Mouse (Mus musculus): ENCODE results near the gene Ece1. TPM values are rescaled to one million over a fixed set of nuclear protein-coding genes. Genes with fewer than 3 reads are reported as not detected.
A peak's percentile ranks its signal among the peaks of the same experiment; 100 is the strongest.

The Ece1 gene
- polyA plus RNA-seq, 1 experiment = 6.0 TPM

GRCm38 (mm10) chr4:137881445-137881844 is 19.4 kb downstream of the Ece1 start:
- Histone ChIP-seq H3K4me1 (ENCODE audit: control insufficient read depth, insufficient read depth, low read length) (peaks cover 7% of the 10 kb centered on the region), H3K27me3 (ENCODE audit: control insufficient read depth, insufficient read depth, low read length) (no peaks in the 10 kb centered on the region), H3K36me3 (ENCODE audit: control insufficient read depth, insufficient read depth, low read length) (no peaks in the 10 kb centered on the region), H3K27ac (ENCODE audit: control insufficient read depth, insufficient read depth, low read depth, low read length) (no peak overlapping the region), H3K4me3 (ENCODE audit: control insufficient read depth, low read depth, low read length) (no peak overlapping the region)
- no peak for TF ChIP-seq CTCF (IDR thresholded peaks at IDR 0.05; ENCODE audit: control insufficient read depth, insufficient read depth, insufficient replicate concordance, low read depth, low read length)
- TF ChIP-seq POLR2A (IDR thresholded peaks at IDR 0.05; ENCODE audit: control insufficient read depth, low read depth, low read length) = no peak

- H3K36me3 ChIP-seq (ENCODE audit: control insufficient read depth, insufficient read depth, low read length) = no peaks in the 10 kb centered on the region
- H3K27ac ChIP-seq (ENCODE audit: control insufficient read depth, insufficient read depth, low read depth, low read length) = no peak overlapping the region
- H3K27me3 ChIP-seq (ENCODE audit: control insufficient read depth, insufficient read depth, low read length) = no peaks in the 10 kb centered on the region
- peaks cover 3% of the 10 kb centered on the region for H3K4me1 ChIP-seq (ENCODE audit: control insufficient read depth, insufficient read depth, low read length)
- H3K4me3 ChIP-seq (ENCODE audit: control insufficient read depth, low read depth, low read length) = no peak overlapping the region
- TF ChIP-seq POLR2A (IDR thresholded peaks at IDR 0.05; ENCODE audit: control insufficient read depth, low read depth, low read length) = no peak
- TF ChIP-seq CTCF (IDR thresholded peaks at IDR 0.05; ENCODE audit: control insufficient read depth, insufficient read depth, insufficient replicate concordance, low read depth, low read length) = no peak
Measured at GRCm38 (mm10) chr4:137882663-137883062, 20.6 kb downstream of the Ece1 start.

- no peak for TF ChIP-seq POLR2A (IDR thresholded peaks at IDR 0.05; ENCODE audit: control insufficient read depth, low read depth, low read length)
- no peak for TF ChIP-seq CTCF (IDR thresholded peaks at IDR 0.05; ENCODE audit: control insufficient read depth, insufficient read depth, insufficient replicate concordance, low read depth, low read length)
- H3K4me3 ChIP-seq (ENCODE audit: control insufficient read depth, low read depth, low read length) = no peak overlapping the region
- H3K4me1 ChIP-seq (ENCODE audit: control insufficient read depth, insufficient read depth, low read length) = no peaks in the 10 kb centered on the region
- no peak overlapping the region for H3K27ac ChIP-seq (ENCODE audit: control insufficient read depth, insufficient read depth, low read depth, low read length)
- no peaks in the 10 kb centered on the region for H3K27me3 ChIP-seq (ENCODE audit: control insufficient read depth, insufficient read depth, low read length)
- H3K36me3 ChIP-seq (ENCODE audit: control insufficient read depth, insufficient read depth, low read length) = no peaks in the 10 kb centered on the region
Measured at GRCm38 (mm10) chr4:137883513-137884150, 21.6 kb downstream of the Ece1 start.

DNA sequence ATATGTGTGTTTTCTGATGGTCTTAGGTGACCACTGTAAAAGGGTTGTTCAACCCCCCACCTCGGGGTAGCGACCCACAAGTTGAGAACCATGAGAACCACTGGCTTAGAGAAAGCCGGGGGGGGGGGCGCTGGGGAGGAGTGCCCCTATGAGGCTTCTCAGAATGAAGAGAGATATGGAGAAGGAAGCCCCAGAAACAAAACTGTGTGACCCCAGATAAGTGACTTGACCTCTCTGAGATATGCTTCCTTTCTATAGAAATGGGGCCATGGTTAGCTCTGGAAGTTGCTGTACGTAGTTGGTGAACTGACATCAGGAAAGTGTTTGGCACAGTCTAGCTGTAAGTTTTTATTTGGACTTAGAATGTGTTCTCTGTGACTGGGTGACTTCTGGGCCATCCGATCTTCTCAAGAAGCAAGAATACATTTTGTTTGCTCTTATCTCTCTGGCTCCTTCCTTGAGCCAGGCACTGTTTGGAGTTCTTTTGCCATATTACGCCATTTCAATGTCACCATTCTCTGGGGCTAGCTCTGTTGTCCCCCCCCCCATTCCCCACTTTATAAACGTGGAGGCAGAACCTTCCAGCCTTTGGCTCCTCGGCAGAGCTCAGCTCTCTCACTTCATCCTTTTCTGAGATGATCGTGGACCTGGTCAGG is 25.4 kb downstream of the Ece1 start:
- no peak overlapping the region for H3K27ac ChIP-seq (ENCODE audit: control insufficient read depth, insufficient read depth, low read depth, low read length)
- TF ChIP-seq POLR2A (IDR thresholded peaks at IDR 0.05; ENCODE audit: control insufficient read depth, low read depth, low read length) (no peak), CTCF (IDR thresholded peaks at IDR 0.05; ENCODE audit: control insufficient read depth, insufficient read depth, insufficient replicate concordance, low read depth, low read length) (no peak)
- H3K27me3 ChIP-seq (ENCODE audit: control insufficient read depth, insufficient read depth, low read length) = no peaks in the 10 kb centered on the region
- H3K4me3 ChIP-seq (ENCODE audit: control insufficient read depth, low read depth, low read length) = no peak overlapping the region
- H3K4me1 ChIP-seq (ENCODE audit: control insufficient read depth, insufficient read depth, low read length) = peaks cover 3% of the 10 kb centered on the region
- no peaks in the 10 kb centered on the region for H3K36me3 ChIP-seq (ENCODE audit: control insufficient read depth, insufficient read depth, low read length)

DNA sequence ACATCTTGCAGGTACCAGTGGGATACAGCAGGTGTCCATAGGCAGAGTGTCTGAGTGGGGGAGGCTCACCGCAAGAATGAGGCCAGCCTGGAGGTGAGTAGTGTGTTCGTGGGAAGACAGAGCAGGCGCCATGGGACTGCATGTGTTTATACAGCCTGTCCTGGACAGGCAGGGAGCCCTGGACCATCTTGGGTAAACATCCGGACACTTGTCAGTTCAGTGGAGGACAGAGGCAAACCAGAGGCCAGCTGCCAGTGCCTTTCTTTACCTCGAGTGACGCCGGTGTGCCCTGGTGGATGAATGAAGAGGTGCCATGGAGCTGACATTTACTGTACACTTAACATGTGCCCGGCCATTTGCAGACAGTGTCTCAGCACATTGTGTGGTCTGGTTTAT is 26.0 kb downstream of the Ece1 start:
- H3K27ac ChIP-seq (ENCODE audit: control insufficient read depth, insufficient read depth, low read depth, low read length) = no peak overlapping the region
- H3K4me3 ChIP-seq (ENCODE audit: control insufficient read depth, low read depth, low read length) = no peak overlapping the region
- peaks cover 8% of the 10 kb centered on the region for H3K4me1 ChIP-seq (ENCODE audit: control insufficient read depth, insufficient read depth, low read length)
- TF ChIP-seq POLR2A (IDR thresholded peaks at IDR 0.05; ENCODE audit: control insufficient read depth, low read depth, low read length) (no peak), CTCF (IDR thresholded peaks at IDR 0.05; ENCODE audit: control insufficient read depth, insufficient read depth, insufficient replicate concordance, low read depth, low read length) (no peak)
- H3K36me3 ChIP-seq (ENCODE audit: control insufficient read depth, insufficient read depth, low read length) = no peaks in the 10 kb centered on the region
- H3K27me3 ChIP-seq (ENCODE audit: control insufficient read depth, insufficient read depth, low read length) = no peaks in the 10 kb centered on the region

GRCm38 (mm10) chr4:137890596-137890995 is 28.6 kb downstream of the Ece1 start:
- H3K4me3 ChIP-seq (ENCODE audit: control insufficient read depth, low read depth, low read length) = no peak overlapping the region
- H3K4me1 ChIP-seq (ENCODE audit: control insufficient read depth, insufficient read depth, low read length) = peaks cover 8% of the 10 kb centered on the region
- H3K27ac ChIP-seq (ENCODE audit: control insufficient read depth, insufficient read depth, low read depth, low read length) = no peak overlapping the region
- no peak for TF ChIP-seq POLR2A (IDR thresholded peaks at IDR 0.05; ENCODE audit: control insufficient read depth, low read depth, low read length)
- no peak for TF ChIP-seq CTCF (IDR thresholded peaks at IDR 0.05; ENCODE audit: control insufficient read depth, insufficient read depth, insufficient replicate concordance, low read depth, low read length)
- no peaks in the 10 kb centered on the region for H3K36me3 ChIP-seq (ENCODE audit: control insufficient read depth, insufficient read depth, low read length)
- H3K27me3 ChIP-seq (ENCODE audit: control insufficient read depth, insufficient read depth, low read length) = no peaks in the 10 kb centered on the region

DNA sequence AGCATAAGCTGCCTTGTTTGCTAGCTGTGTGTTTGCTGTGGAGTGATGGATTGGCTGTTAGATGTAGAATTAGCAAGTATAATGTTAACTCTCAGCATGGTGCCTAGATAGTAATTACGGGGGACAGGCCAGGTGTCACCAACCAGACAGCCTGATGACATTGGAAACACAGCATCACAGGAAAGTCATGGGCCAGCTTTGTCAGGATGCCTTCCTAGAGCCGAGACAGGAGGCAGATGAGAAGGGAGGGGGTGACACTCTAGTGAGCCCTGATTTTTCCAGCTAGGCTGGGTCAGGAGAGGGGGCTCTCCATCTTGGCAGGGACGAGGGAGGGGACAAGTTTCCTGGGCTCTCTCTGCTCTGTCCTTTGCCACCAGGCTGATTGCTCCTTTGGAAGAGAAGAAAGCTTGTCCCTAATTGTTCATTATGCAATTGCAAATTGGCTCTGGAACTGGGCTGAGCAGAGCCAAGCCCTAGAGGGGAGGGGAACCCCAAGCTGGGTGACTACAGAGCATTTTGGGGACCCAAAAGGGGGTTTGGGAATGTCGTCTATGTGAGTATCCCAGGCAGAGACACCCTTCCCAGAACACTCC is 29.6 kb downstream of the Ece1 start:
- Histone ChIP-seq H3K27me3 (ENCODE audit: control insufficient read depth, insufficient read depth, low read length) (no peaks in the 10 kb centered on the region), H3K27ac (ENCODE audit: control insufficient read depth, insufficient read depth, low read depth, low read length) (no peak overlapping the region), H3K36me3 (ENCODE audit: control insufficient read depth, insufficient read depth, low read length) (no peaks in the 10 kb centered on the region), H3K4me1 (ENCODE audit: control insufficient read depth, insufficient read depth, low read length) (peaks cover 8% of the 10 kb centered on the region), H3K4me3 (ENCODE audit: control insufficient read depth, low read depth, low read length) (peak overlapping the region; percentile 71)
- no peak for TF ChIP-seq CTCF (IDR thresholded peaks at IDR 0.05; ENCODE audit: control insufficient read depth, insufficient read depth, insufficient replicate concordance, low read depth, low read length)

All from testis, adult 2 months (tissue).